Mouse (Mus musculus): ENCODE measurements around the gene Mat2b. TPM values are rescaled to one million over a fixed set of nuclear protein-coding genes. Genes with fewer than 3 reads are reported as not detected.

Mat2b gene
- total RNA-seq, 2 experiments from 2014 or later = 98.1 to 130 TPM

- no peak for ATAC-seq (replicated peaks; ENCODE audit: poor library complexity)
Observed at GRCm38 (mm10) chr11:40675014-40675730, 19.8 kb downstream of the Mat2b start.

- ATAC-seq (replicated peaks; ENCODE audit: poor library complexity) = no peak
Observed at GRCm38 (mm10) chr11:40649726-40650445, 45.1 kb downstream of the Mat2b start.

GRCm38 (mm10) chr11:40647246-40647645 lies 47.8 kb downstream of the Mat2b start:
- no peak for ATAC-seq (replicated peaks; ENCODE audit: poor library complexity)

Other genes with a start within 250 kb of the Mat2b start
- 76.6 and 78.8 TPM in 2 replicates for gene Hmmr, start 38.2 kb upstream of the Mat2b start, total RNA-seq (2015)
- gene Hmmr, start 38.2 kb upstream of the Mat2b start, total RNA-seq (2017) = 83.6 and 88.2 TPM in 2 replicates
- gene Nudcd2, start 38.5 kb upstream of the Mat2b start, total RNA-seq (2015) = 122 and 135 TPM in 2 replicates
- 201 and 209 TPM in 2 replicates for gene Nudcd2, start 38.5 kb upstream of the Mat2b start, total RNA-seq (2017)
- gene Ccng1, start 60.1 kb upstream of the Mat2b start, total RNA-seq (2015) = 81.6 and 91.3 TPM in 2 replicates
- gene Ccng1, start 60.1 kb upstream of the Mat2b start, total RNA-seq (2017) = 53.9 and 61.4 TPM in 2 replicates